Mouse (Mus musculus) layer of hippocampus, adult 18-20 months (tissue): ENCODE data around the gene Lsm12. TPM values are rescaled to one million over a fixed set of nuclear protein-coding genes. Genes with fewer than 3 reads are reported as not detected.
"Not testable (repeated sequence)": the region's sequence is repeated elsewhere in the genome, so short reads cannot be mapped to it uniquely, and the experiment has no call there.

Source experiments
- DNase-seq, 2 experiments: peaks; one replicate each; pipeline ENCODE4 v3.0.0; 2022; ENCODE audit warnings: low spot score in 2 of 2
- total RNA-seq, 2 experiments: library from RNA; stranded (reverse); gene quantifications; 2 replicates each; pipeline ENCODE4 v1.2.3; 2021

Lsm12 gene
- total RNA-seq, 2 experiments from 2014 or later: 59.3 to 59.4 TPM

DNA sequence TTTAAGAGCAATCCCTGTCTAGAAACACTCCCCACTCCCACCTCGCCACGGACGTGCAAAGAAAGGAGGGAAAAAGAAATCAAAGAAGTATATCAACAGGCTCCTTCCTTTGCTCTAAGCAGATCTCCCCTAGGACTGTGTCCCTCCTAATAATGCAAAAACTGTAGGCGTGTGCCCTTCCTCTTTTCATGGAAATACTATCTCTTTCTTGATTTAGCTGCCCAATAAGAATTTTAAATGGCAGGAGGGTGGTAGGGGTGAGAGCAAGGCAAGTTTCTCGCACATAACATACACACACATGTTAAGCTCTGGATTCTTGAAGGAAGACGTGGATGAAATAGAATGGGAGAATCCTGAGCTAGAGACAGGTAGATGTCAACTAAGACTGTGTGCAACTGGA, 3.9 kb upstream of the Lsm12 start:
- DNase-seq: no peak

DNA sequence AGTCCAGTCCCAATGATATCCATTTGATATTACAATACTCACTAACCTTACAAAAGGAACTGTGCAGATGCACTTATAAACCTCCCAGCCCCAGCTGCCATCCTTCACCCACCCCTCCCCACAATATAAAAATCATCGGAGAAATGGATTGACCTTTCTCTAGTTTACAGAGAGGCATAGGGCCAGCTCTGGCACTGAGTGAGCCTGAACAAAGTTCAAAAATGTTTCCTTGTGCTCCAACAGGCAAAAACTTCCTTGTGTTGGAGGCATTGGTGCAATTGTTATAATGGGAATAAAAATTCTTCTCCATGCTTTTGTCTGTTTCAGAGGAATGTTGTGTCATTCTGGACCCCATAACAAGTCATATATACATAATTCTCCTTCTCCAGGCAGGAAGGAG, 1.1 kb upstream of the Lsm12 start:
- DNase-seq: no peak

DNA sequence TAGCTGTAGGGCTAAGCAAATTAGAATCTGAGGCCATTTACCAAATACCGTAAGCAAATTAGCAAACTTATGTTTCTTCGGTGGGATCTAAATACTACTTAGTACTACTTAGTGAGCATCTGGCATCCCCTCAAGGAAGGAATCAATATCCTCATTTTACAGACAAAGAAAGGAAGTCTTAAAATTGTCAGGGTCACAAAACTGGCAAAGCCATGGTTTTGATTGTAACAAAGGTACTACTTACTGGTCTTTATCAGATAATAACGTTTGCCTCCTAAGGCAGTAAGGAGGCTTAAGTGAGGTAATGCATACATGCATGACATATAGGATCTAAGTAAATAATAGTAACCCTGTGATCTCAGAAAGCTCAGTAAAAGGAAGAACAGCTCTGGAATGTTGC, 581 bp upstream of the Lsm12 start:
- DNase-seq: no peak

DNA sequence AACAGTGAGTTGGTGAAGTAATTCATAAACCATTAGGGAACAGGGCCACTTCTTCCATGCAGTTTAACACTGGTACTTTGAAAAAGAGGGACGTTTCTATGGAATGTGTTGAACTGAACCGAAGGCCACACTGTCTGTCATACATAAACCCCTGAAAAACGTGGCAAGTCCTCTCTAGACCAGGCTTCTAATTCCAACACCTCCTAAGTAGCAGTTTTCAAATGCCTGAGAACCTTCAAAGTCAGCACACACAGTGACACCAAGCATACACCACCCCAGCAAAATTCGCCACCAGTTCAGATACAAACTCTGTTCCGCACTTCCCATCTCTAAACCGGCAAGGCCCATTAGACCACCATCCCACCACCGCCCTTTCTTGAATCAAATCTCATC, 847 bp downstream of the Lsm12 start:
- no peak for DNase-seq

DNA sequence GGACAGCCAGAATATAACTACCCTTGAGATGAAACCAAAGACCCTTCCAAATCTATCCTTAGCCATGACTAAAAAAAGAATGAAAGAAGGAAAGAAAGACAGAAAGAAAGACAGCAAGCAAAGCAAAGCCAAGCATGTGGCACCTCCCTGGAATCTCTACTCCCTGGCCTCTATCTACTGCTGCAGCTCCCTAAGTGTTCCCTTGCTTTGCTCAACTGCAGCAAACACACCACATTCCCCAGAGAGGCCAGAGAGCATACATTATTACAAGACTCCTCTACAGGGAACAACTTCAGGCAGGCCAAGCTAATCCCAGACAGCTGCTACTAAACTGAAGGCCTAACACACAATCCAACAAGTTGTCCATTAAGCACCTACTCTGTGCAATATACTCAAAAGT, 5.3 kb downstream of the Lsm12 start:
- DNase-seq: no peak

DNA sequence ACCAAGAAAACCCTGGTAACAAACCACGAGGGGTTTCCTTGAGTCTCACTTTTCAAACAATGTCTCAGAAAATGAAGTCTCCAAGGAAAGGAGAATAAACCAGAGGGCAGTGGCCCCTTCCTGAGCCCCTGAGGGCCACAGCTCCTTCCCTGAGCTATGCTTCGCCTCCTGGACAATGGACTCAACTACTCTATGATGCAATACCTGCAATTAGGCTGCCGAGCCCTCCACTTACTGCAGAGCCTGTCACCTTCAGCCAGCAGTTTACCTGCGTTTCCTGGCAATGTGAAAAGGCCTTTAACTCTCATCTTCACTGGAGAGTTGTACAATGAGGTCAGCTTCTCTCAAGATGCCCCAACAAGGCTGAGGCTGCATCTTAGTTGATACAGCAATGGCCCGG, 16.4 kb downstream of the Lsm12 start:
- DNase-seq: no peak

DNA sequence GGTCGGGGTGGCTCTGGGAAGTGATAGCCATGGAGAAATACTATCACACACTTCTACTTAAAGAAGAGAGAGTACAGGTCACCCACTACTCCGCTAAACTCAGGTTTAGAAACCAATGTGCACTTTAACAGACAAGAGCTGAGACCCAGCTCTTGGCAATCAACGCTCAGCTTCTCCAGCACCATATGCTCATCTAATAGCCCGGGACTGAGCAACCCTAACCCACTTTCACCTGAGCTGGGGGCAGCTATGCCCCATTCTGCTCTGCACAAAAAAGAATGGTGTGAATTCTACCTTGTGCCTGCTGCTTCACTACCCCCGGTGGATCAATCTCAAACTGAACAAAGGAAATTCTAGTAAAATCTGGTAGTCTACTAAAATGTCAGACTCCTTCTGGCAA, 17.6 kb downstream of the Lsm12 start:
- no peak for DNase-seq

DNA sequence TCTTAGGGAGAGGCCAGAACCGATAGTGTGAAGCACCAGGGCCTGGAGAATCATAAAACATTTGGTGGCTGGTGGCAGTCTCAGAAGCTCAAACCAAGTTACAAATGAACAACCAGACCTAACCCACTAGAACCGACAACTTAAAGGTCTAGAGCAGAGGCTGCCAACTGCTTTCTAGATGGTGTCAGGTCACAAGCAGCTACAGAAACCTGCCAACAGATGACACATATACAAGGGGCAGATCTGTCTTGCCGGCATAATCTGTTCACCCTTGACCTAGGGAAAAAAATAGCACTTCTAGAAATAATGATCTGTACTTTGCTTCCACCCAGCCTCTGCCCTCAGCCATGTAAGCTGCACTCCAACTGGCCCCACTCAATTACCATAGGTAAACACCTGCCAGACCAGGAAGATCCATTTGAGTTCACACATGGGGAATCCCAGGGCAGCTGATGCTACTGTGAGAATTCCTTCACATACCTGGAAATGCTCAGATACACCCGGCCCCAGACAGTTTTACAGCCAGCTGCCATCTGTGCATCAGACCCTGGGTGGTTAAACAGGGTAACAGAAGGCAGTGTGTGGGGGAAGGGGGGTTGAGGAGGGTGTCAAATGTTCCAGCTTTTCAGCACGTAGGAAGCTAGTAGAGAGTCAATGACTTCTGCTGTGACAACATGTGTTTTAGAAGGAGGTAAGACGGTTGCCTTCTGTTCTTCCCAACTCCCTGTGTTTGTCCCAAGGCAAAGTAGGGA, 18.9 kb downstream of the Lsm12 start:
- DNase-seq: peak; percentile 56 to 84

DNA sequence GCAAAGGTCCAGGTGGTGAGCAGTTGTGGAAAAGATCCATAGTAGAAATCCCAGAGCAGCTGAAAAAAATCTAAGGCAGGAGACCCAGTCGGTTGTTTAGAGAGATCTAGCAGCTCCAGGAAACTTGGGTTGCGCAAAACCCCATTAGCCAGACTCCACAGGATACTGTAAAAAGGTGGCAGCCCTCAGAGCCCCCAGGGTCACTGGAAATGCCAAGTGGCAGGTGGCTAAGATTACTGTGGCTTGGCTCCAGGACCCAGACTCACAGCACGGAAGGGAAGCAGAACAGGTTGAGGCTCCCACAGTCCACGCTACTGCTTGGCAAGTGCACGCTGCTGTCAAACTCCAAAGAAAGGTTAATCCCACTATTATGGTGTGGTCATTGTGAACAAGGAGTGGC, 25.3 kb downstream of the Lsm12 start:
- DNase-seq: no peak

DNA sequence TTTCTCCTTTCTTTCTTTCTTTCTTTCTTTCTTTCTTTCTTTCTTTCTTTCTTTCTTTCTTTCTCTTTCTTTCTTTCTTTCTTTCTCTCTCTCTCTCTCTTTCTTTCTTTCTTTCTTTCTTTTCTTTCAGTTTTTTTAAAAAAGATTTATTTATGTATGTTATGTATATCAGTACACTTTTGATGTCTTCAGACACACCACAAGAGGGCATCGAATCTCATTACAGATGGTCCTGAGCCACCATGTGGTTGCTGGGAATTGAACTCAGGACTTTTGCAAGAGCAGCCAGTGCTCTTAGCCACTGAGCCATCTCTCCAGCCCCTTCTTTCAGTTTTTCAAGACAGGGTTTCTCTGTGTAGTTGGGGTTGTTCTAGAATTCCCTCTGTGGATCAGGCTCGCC, 27.1 kb downstream of the Lsm12 start:
- not testable (repeated sequence) for DNase-seq

DNA sequence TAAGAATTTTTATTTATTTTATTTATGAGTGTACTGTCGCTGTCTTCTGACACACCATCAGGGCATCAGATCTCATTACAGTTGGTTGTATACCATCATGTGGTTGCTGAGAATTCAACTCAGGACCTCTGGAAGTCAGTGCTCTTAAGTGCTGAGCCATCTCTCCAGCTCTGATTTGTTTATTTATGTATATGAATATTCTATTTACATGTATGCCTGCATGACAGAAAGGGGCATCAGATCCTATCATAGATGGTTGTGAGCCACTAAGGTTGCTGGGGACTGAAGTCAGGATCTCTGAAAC, 28.4 kb downstream of the Lsm12 start:
- DNase-seq: no peak

DNA sequence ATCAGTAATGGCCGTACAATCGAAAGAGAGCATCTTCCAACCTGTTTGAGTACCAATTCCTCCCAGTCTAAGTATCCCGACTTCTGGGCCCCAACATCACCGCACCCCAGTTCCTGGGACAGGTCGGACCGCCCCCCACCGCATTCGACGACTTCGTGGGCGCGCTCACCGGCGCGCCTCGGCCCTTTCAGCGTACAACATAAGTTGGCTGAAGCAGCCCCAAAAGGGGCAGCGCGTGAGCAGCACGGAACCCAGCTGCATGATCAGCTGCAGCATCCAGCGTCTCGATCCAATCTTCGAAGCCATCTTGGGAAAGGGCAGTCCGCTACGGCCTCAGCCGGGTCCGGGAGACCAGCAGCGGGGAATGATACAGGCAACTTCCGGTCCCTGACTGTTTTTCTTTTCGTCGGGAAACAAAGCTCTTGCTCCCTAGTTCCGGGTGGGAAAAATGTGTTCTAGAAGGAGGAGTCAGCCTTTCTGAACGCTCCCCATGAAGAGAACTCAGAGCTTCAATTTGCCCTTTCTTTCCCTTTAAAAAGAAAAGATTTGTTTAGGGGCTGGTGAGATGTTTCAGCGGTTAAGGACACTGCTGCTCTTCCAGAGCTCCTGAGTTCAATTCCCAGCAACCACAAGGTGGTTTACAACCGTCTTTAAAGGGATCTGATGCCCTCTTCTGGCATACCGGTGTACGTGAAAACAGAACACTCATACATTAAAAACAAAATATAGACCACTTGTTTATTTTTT, 28.9 kb downstream of the Lsm12 start, which contains the start of gene Tmem101:
Gene Tmem101 (minus strand): TSS at position 366 of the 747 bp plus-strand sequence.
- peak; percentile 82 to 91 for DNase-seq

DNA sequence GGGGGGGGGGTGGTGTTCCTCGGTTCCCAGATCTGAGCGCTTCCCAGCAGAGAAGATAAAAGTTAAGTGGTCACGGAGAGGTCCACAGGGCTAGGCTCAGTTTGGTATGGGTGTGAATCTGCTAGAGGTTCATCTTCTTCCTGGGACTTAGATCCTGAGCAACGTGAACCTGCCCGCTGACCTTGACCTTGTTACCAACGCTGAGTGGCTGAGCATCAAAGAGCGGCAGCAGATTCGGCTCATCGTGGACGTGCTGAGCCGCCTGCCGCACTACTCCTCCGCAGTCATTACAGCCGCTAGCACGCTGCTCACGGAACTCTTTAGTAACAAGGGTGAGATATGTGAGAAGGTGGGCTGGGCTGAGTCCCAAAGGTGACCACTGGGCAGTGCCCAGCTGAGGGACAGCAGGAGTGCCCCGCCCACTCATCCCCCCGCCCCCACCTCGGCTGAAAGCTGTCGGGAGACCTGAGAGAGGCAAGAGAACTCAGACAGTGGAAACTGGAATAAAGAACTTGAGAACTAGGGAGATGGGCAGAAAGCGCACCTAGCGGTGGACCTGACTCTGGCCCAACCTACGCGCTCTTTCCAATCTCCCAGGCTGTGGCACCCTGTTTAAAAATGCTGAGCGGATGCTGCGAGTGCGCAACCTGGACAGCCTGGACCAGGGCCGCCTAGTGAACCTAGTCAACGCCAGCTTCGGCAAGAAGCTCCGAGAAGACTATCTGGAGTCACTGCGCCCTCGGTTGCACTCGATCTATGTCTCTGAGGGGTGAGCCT, 37.7 kb downstream of the Lsm12 start:
- no peak for DNase-seq

DNA sequence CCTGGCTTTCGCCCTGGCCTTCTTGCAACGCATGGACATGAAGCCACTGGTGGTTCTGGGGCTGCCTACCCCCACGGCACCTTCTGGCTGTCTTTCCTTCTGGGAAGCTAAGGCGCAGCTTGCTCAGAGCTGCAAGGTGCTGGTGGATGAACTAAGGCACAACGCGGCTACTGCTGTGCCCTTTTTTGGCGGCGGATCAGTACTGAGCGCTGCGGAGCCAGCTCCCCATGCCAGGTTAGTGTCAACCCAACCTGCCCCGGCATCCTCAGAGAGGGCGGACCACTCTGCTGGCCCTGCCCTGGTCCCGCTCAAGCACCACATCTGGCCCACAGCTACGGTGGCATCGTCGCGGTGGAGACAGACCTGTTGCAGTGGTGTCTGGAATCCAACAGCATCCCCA, 38.6 kb downstream of the Lsm12 start:
- DNase-seq: no peak

DNA sequence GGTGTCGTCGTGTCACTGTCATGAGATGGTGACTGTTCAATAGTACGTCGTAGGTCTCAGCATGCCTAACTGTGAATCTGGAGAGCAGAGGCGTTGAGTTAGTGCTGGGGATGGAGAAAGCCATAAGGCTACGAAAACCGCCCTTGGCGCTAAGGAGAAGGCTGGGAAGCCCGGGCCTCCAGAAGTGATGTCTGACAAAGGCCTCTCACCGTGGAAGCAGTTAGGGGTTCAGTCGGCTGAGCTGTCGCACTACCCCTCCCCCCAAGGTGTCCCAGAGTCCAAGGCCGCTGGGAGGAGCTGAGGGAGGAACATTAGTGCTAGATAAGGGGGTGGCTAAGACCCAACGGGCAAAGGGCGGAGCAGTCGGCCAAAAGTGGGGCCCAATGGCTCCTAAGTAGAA, 39.1 kb downstream of the Lsm12 start:
- no peak for DNase-seq

DNA sequence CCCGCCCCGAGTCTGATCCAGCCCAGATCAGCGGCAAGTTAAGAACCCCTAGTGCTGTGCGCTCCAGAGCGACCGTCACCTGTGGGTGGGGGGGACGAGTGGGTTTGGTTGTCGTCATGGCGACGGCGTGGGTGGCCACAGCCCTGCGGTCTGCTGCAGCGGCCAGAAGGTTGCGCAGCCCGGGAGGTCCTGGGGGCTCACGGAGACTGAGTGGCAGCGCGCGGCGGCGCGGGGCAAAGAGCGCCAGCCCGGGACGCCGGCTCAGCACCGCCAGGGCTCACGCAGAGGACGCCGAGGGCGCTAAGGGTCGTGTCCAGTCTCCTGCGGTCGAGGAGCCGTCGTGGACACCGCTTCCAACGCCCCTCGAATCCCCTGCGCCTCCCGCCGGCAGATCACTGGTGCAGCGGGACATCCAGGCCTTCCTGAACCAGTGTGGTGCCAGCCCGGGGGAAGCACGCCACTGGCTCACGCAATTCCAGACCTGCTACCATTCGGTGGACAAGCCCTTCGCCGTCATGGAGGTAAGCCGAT, 39.6 kb downstream of the Lsm12 start, which contains the start of gene Nags:
Gene Nags (plus strand): TSS at position 43 of the 531 bp plus-strand sequence.
- no peak for DNase-seq

DNA sequence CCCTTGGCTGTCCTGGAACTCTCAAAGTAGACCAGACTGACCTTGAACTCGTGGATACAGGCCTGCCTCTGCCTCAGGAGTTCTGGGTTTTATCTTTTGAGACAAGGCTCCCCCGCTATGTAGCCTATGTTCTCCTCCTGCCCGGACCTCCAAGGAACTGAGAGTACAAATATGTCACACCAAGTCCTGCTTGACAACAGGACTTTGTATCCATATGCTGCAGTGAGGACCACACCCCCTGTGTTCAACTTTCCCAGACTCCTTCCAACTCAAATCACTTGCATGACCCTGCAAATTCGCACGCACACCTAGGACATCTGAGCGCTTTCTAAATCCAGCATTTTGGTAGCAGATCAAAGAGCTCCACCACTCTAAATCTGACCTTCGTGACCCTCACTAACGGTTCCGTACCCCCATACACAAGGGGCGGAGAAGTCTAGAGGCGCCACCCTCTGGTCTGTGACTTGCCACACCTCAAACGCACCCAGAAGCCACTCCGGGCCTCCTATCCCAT, 40.1 kb downstream of the Lsm12 start:
- DNase-seq: no peak

DNA sequence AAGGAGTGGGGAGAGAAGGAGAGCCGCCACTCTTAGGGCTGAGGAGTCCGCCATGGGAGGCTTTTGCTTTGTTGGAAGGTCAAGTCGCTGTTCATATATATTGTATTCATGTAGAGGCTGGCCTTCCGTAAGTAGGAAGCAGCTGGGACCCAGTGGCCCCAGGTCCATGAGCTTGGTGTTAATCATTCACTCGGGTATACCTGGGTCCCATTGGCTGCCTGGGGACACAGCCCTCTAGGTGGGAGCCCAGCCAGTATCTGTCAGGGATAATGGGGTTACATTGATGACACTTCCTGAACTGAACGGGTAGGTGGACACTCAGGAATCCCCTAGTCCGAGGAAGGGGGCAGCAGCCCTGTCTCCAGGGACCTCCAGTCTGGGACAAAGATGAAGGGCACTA, 42.7 kb downstream of the Lsm12 start:
- no peak for DNase-seq

DNA sequence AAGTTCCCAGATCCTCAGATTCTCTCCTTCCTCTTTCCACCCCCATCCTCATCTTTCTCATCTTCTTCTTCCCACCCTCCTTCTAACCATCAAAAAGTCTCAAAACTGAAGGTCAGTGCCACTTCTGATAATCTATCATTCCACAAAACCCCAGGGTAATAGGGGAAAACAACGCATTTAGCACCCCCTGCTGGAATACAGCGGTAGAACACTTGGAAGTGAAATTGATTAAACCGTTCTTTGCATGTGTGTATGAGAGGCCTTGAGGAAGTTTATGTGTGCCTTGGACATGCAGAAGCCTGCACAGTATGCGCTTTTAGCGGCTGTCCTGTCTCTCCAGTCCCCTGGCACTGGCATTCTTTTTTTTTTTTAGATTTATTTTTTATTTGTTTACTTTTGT, 44.6 kb downstream of the Lsm12 start:
- DNase-seq: peak in 1 of 2 experiments; percentile 83

DNA sequence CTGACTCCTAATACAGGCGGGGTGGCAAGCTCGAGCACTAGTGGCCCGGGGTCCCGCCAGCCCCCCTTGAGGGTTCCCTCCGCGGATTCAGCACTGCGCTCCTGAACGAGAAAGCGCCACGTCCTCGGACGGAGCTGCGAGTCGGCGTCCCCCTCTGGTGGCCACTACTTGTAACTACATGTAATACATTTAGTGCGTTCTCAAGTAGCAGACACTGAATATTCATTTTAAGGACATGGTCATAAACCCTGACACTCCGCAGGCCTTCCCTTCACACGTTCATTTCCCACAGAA, 46.7 kb downstream of the Lsm12 start:
- peak; percentile 17 to 78 for DNase-seq

DNA sequence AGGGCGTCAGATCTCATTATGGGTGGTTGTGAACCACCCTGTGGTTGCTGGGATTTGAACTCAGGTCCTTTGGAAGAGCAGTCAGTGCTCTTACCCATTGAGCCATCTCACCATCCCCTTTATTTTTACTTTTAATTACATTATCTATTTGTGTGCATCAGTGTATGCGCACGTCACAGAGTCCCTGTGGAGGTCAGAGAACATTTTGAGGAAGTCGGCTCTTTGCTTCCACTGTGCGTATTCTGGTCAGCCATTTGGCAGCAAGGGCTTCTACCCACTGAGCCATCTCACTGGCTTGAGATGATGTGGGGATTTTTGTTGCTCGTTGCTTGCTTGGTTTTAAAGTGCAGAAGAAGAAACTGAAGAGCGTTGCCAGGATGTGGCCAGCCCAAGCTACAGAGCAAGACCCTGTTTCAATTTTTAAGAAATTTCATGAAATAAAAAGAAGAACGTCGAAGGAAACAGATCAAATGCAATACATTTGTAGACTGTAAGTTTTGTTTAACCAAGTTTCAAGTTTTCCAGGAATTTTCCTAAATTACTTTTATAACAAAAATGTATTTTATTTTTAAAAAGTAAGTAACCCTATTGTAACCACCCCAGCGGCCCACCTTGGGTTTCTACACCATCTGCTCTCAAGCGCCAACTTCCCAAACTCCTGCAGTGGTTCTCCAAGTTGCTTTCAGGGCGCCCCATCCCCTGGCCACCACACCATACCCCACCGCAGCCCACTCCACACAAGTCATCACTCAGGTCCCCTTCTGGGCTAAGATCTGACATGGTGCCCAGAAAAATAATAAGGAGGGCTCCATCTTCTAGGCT, 47.3 kb downstream of the Lsm12 start:
- DNase-seq: no peak
